Mouse (Mus musculus) neural tube, embryonic 13.5 days (tissue): ENCODE results near the gene Letm1. TPM values are rescaled to one million over a fixed set of nuclear protein-coding genes. Genes with fewer than 3 reads are reported as not detected.

Experiments used
- ATAC-seq: fragments of 200-750 bp; cut with Nextera tagmentation; 2 replicates; pipeline ENCODE4 v1.8.0; 2017; ENCODE audit warnings: low read depth, mild to moderate bottlenecking, moderate TSS enrichment, moderate library complexity
- H3K27ac ChIP-seq: fragments of 300-500 bp; sonication (generic); replicated peaks from 2 replicates; pipeline ENCODE4 v1.5.1; 2015; ENCODE audit warnings: moderate library complexity, mild to moderate bottlenecking, inconsistent platforms
- H3K27me3 ChIP-seq: fragments of 300-500 bp; sonication (generic); 2 replicates; pipeline ENCODE4 v1.6.1; 2015; ENCODE audit warnings: mild to moderate bottlenecking, inconsistent platforms
- H3K36me3 ChIP-seq: fragments of 300-500 bp; sonication (generic); 2 replicates; pipeline ENCODE4 v1.6.1; 2015; ENCODE audit warnings: mild to moderate bottlenecking, inconsistent platforms
- H3K4me1 ChIP-seq: fragments of 300-500 bp; sonication (generic); replicated peaks from 2 replicates; pipeline ENCODE4 v1.6.1; 2015; ENCODE audit warnings: inconsistent platforms
- H3K4me2 ChIP-seq: fragments of 300-500 bp; sonication (generic); 2 replicates; pipeline ENCODE4 v1.6.1; 2015; ENCODE audit warnings: inconsistent platforms, mild to moderate bottlenecking, moderate library complexity
- H3K4me3 ChIP-seq: fragments of 300-500 bp; sonication (generic); 2 replicates; pipeline ENCODE4 v1.5.1; 2015; ENCODE audit warnings: mild to moderate bottlenecking, inconsistent platforms
- H3K9ac ChIP-seq: fragments of 300-500 bp; sonication (generic); 2 replicates; pipeline ENCODE4 v1.6.1; 2015; ENCODE audit warnings: moderate library complexity, mild to moderate bottlenecking, inconsistent platforms
- H3K9me3 ChIP-seq: fragments of 300-500 bp; sonication (generic); 2 replicates; pipeline ENCODE4 v1.6.1; 2016; ENCODE audit warnings: inconsistent platforms
- WGBS: fragments of 180-500 bp; shearing (Covaris S2); methylation state at CpG from one replicate; pipeline ENCODE4 v1.1.7; 2015; 5-methylcytosine and 5-hydroxymethylcytosine counted together
- polyA plus RNA-seq: library from polyadenylated mRNA; unstranded; fragments of >200 nt; fragmentation: Nextera tagmentation; extraction: Ambion mirVana; gene quantifications from 2 replicates; pipeline ENCODE4 v1.2.1, GENCODE M21; 2015

The Letm1 gene
- polyA plus RNA-seq: 58.3 and 59.4 TPM in 2 replicates

DNA sequence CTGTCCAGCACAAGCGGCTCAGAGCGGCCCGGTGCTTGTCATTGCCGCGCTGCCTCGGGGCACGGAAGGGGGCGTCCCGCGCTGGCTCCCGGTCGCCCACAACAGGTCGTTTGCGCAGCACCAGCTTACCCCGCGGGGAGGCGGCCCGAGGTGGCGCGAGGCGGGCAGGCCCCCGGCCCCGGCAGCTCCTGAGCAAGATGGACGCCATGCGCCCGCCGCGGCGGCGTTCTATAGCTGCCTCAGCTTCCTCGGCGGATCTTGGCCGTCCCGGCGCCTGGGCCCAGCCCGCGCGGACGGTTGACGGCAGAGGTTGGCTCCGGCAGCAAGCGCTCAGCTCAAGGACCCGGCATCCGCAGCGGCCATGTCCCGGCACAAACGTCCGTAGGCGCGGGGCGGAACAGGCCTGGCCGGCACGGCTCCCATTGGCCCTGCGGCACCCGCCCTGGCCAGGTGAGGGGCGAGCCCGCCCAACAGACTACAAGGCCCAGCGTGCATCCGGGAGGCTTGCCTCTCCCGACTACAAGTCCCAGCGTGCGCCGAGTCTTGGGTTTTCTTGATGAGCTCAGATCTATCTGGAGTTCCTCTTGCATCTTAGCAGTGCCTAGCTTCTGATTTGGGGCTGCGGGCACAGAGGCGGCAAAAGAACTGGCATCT is at the start of gene Letm1:
Gene Letm1 (minus strand): TSS at position 473 of the 654 bp plus-strand sequence.
- H3K9me3 ChIP-seq: no peaks in the 10 kb centered on the region
- WGBS: under 1% methylated on average over 65 of the region's 65 CpGs
- H3K27me3 ChIP-seq: no peaks in the 10 kb centered on the region
- H3K9ac ChIP-seq: peak within 1 kb of the TSS; percentile 90
- H3K27ac ChIP-seq: peak within 1 kb of the TSS; percentile 90
- peak; percentile 100 for ATAC-seq
- peaks cover 6% of the 10 kb centered on the region for H3K36me3 ChIP-seq
- peak within 1 kb of the TSS; percentile 84 for H3K4me2 ChIP-seq
- H3K4me3 ChIP-seq: peak within 1 kb of the TSS; percentile 90
- H3K4me1 ChIP-seq: peaks cover 27% of the 10 kb centered on the region

DNA sequence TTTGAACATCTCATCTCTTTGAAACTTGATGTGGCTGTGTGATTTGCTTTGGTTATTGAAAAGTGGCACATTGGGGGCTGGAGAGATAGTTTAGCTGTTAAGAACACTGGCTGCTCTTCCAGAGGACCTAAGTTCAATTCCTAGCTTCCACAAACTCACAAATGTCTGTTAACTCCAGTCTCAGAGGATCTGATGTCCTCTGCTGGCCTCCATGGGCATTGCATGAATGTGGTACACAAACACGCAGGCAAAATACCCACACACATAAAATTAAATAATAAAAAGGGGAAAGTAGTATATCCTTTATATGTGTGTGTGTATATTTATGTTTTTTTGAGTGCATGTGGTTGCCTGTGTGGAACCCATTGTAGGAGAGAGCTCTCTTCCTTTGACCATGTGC is 48.2 kb upstream of the Letm1 start:
- WGBS: 69% methylated on average over 1 of the region's 1 CpGs
- no peaks in the 10 kb centered on the region for H3K27me3 ChIP-seq
- no peak overlapping the region for H3K4me2 ChIP-seq
- peaks cover 20% of the 10 kb centered on the region for H3K4me1 ChIP-seq
- no peaks in the 10 kb centered on the region for H3K9me3 ChIP-seq
- ATAC-seq: no peak
- H3K36me3 ChIP-seq: 0 out of 2 replicates have a peak, but pooled peaks cover 6% of the 10 kb centered on the region
- no peak overlapping the region for H3K9ac ChIP-seq
- no peak overlapping the region for H3K4me3 ChIP-seq
- no peak overlapping the region for H3K27ac ChIP-seq

DNA sequence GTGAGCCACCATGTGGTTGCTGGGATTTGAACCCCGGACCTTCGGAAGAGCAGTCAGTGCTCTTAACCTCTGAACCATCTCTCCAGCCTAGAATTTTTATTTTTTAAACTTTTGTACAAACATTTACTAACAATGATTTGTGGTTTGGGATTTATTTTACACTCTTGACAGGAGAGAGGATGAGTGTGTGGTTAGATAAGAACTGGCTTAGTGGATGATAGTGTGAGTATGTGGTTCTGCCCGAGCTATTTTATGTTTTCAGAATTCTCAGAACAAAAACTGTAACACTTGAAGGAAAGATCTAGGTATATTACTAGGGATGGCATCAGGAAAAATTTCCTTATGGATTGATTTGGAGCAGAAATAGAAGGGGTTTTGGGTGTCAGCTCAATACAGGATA is 47.3 kb upstream of the Letm1 start:
- Histone ChIP-seq H3K4me2 (no peak overlapping the region), H3K27me3 (no peaks in the 10 kb centered on the region), H3K4me1 (peaks cover 28% of the 10 kb centered on the region), H3K4me3 (no peak overlapping the region), H3K9me3 (no peaks in the 10 kb centered on the region), H3K27ac (no peak overlapping the region), H3K36me3 (0 out of 2 replicates have a peak, but pooled peaks cover 6% of the 10 kb centered on the region), H3K9ac (no peak overlapping the region)
- 94% methylated on average over 3 of the region's 3 CpGs for WGBS
- ATAC-seq: no peak

- WGBS: 85% methylated on average over 8 of the region's 8 CpGs
- H3K4me2 ChIP-seq: no peak overlapping the region
- peaks cover 45% of the 10 kb centered on the region for H3K4me1 ChIP-seq
- H3K27ac ChIP-seq: no peak overlapping the region
- H3K4me3 ChIP-seq: no peak overlapping the region
- ATAC-seq: no peak
- 0 out of 2 replicates have a peak, but pooled peaks cover 6% of the 10 kb centered on the region for H3K36me3 ChIP-seq
- no peaks in the 10 kb centered on the region for H3K27me3 ChIP-seq
- no peaks in the 10 kb centered on the region for H3K9me3 ChIP-seq
- no peak overlapping the region for H3K9ac ChIP-seq
Observed at GRCm38 (mm10) chr5:33828107-33828506, 45.5 kb upstream of the Letm1 start.

- H3K27ac ChIP-seq: no peak overlapping the region; the same call in 1 of the 2 replicates
- no peaks in the 10 kb centered on the region for H3K27me3 ChIP-seq
- peaks cover 59% of the 10 kb centered on the region for H3K4me1 ChIP-seq
- no peaks in the 10 kb centered on the region for H3K9me3 ChIP-seq
- ATAC-seq: no peak
- H3K4me2 ChIP-seq: peak overlapping the region; percentile 20
- 0 out of 2 replicates have a peak, but pooled peaks cover 2% of the 10 kb centered on the region for H3K36me3 ChIP-seq
- no peak overlapping the region for H3K4me3 ChIP-seq
- H3K9ac ChIP-seq: no peak overlapping the region
Observed at GRCm38 (mm10) chr5:33826001-33826400, 43.4 kb upstream of the Letm1 start.

GRCm38 (mm10) chr5:33822456-33822855 is 39.8 kb upstream of the Letm1 start:
- ATAC-seq: no peak
- peaks cover 71% of the 10 kb centered on the region for H3K4me1 ChIP-seq
- H3K9ac ChIP-seq: peak overlapping the region; percentile 100

DNA sequence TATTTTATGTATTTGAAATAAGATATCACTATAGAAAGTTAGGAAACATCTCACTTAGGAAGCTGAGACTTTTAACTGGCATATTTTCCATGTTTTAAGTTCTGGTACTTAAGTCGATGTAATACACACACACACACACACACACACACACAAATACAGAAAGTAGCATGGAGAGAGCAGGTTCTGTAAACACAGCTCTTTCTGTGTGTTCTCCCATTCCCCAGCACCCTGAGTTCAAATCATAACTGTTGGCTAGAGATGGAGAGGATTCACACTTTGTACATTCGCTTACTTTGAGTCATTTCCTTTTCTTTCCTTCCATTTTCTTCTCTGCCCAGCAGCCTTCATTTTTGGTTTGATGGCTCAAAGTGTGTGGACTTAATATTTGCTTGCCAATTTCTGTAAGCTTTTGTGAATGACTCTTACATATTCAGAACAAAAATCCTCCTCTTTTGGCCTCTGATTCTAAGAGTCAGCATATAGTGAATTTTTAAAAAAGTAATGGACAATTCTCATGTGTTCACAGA is 39.3 kb upstream of the Letm1 start:
- Histone ChIP-seq H3K27ac (no peak overlapping the region), H3K4me1 (peaks cover 67% of the 10 kb centered on the region), H3K4me3 (peak overlapping the region; percentile 100), H3K36me3 (no peaks in the 10 kb centered on the region), H3K4me2 (peak overlapping the region; percentile 81), H3K27me3 (no peaks in the 10 kb centered on the region), H3K9me3 (no peaks in the 10 kb centered on the region), H3K9ac (peak overlapping the region; percentile 100)
- no peak for ATAC-seq
- WGBS: 44% methylated on average over 2 of the region's 2 CpGs

More at GRCm38 (mm10) chr5:33822456-33822855, 39.8 kb upstream of the Letm1 start:
- H3K9me3 ChIP-seq: no peaks in the 10 kb centered on the region
- peak overlapping the region; percentile 100 for H3K4me3 ChIP-seq
- no peak overlapping the region for H3K27ac ChIP-seq
- H3K36me3 ChIP-seq: no peaks in the 10 kb centered on the region
- peak overlapping the region; percentile 81 for H3K4me2 ChIP-seq
- H3K27me3 ChIP-seq: no peaks in the 10 kb centered on the region
- 25% methylated on average over 3 of the region's 3 CpGs for WGBS

GRCm38 (mm10) chr5:33820733-33821621 is 38.4 kb upstream of the Letm1 start:
- ATAC-seq: peak; percentile 54
- Histone ChIP-seq H3K9me3 (no peaks in the 10 kb centered on the region), H3K27ac (peak overlapping the region; percentile 100), H3K4me2 (peak overlapping the region; percentile 81), H3K27me3 (no peaks in the 10 kb centered on the region), H3K9ac (peak overlapping the region; percentile 100), H3K36me3 (no peaks in the 10 kb centered on the region), H3K4me3 (peak overlapping the region; percentile 100), H3K4me1 (peaks cover 58% of the 10 kb centered on the region)
- under 1% methylated on average over 90 of the region's 121 CpGs for WGBS

DNA sequence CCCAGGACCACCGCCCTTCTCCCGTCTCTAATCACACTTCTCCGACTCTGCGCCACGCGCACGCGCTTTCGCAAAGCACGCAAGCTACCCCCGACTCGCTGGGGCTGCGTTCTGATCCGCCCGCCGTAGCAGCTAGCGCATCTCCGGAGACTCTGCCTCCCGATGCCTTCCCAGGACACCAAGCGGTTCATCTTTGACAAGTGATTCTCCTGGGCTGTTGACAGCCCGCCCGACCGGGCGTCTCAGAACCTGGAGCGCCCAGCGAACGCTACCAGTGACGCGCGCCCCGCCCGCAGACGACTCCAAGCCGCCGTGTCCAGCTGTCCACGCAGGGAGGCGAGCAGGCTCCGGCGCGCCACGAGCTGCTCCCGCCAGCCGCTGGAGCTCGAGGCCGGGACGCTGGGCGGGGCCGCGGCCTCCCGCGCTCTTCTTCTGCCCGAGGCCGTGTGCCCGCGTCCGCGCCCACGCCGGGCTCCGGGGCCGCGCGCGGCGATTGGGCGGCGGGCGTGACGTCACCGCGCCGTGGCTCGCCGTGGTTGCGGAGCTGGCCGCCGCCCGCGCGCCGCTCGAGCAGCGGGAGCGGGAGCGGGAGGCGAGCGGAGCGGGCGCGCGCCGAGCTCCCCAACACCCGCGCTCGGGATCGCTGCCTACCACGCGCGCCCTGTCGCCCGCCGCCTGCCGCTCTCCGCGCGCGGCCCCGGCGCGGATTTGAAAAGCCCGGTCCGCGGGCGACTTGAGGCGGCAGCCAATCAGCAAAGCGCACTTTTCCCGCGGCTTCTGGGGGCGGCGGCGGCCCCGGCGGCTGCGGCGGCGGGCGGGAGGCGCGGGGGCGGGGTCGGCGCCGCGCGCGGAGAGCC is 37.5 kb upstream of the Letm1 start, which contains the start of gene Nsd2:
Gene Nsd2 (plus strand): TSS at position 850 of the 857 bp plus-strand sequence.
- peak within 1 kb of the TSS; percentile 100 for H3K9ac ChIP-seq
- no peaks in the 10 kb centered on the region for H3K36me3 ChIP-seq
- peak within 1 kb of the TSS; percentile 85 for H3K4me2 ChIP-seq
- H3K4me3 ChIP-seq: peak within 1 kb of the TSS; percentile 100
- H3K27ac ChIP-seq: peak within 1 kb of the TSS; percentile 100
- ATAC-seq: peak; percentile 86
- WGBS: under 1% methylated on average over 96 of the region's 136 CpGs
- peaks cover 49% of the 10 kb centered on the region for H3K4me1 ChIP-seq
- H3K27me3 ChIP-seq: no peaks in the 10 kb centered on the region
- H3K9me3 ChIP-seq: no peaks in the 10 kb centered on the region

- Histone ChIP-seq H3K27me3 (no peaks in the 10 kb centered on the region), H3K9ac (peak overlapping the region; percentile 100), H3K9me3 (no peaks in the 10 kb centered on the region), H3K4me1 (peaks cover 41% of the 10 kb centered on the region), H3K27ac (peak overlapping the region; percentile 100), H3K4me2 (peak overlapping the region; percentile 85), H3K36me3 (no peaks in the 10 kb centered on the region), H3K4me3 (peak overlapping the region; percentile 100)
- WGBS: 12% methylated on average over 9 of the region's 9 CpGs
- peak; percentile 54 for ATAC-seq
Observed at GRCm38 (mm10) chr5:33819141-33819875, 36.7 kb upstream of the Letm1 start.

GRCm38 (mm10) chr5:33818104-33818503 is 35.5 kb upstream of the Letm1 start:
- Histone ChIP-seq H3K36me3 (no peaks in the 10 kb centered on the region), H3K27ac (no peak overlapping the region), H3K4me2 (no peak overlapping the region), H3K27me3 (no peaks in the 10 kb centered on the region), H3K4me3 (no peak overlapping the region), H3K9me3 (no peaks in the 10 kb centered on the region), H3K9ac (no peak overlapping the region), H3K4me1 (peaks cover 31% of the 10 kb centered on the region)
- no peak for ATAC-seq
- 5% methylated on average over 5 of the region's 5 CpGs for WGBS
